Comparison of ENCODE assay signal across 13 mouse cellular contexts in genomic region chrX:99292758-99293157, GRCm38 (mm10).
A peak's percentile ranks its signal among the peaks of the same experiment; 100 is the strongest.
DNase-seq lines count a peak whose midpoint lies in the region; ATAC-seq lines count a peak whose summit lies in the region.
"Had no signal": no experiment of that assay in that cellular context is flagged by ENCODE, and none has a peak within 500 bp of the region (broad histone marks: within the 10 kb centered on the region; RNA-seq: fewer than 3 reads in every experiment).

No protein-coding gene starts in this region.

- 40% methylated on average over 11 of the region's 11 CpGs for WGBS in forebrain, embryonic 13.5 days

- H3K4me2 ChIP-seq in forebrain, embryonic 13.5 days: no peak overlapping the region
- H3K4me2 ChIP-seq: limb, embryonic 15.5 days had no signal

- H3K36me3 ChIP-seq in forebrain, embryonic 13.5 days (ENCODE audit: poor library complexity, severe bottlenecking): no peaks in the 10 kb centered on the region
- H3K36me3 ChIP-seq: limb, embryonic 15.5 days had no signal

- peaks cover 29% of the 10 kb centered on the region for H3K27me3 ChIP-seq in forebrain, embryonic 13.5 days

- H3K4me1 ChIP-seq in forebrain, embryonic 13.5 days: peaks cover 23% of the 10 kb centered on the region; the same call in 1 of the 2 replicates

- H3K4me3 ChIP-seq in forebrain, embryonic 13.5 days: no peak overlapping the region
- H3K4me3 ChIP-seq: limb, embryonic 15.5 days had no signal

- no peak for ATAC-seq in forebrain, embryonic 13.5 days
- no peak for ATAC-seq in erythroid progenitor cell, adult 5-6 weeks (replicated peaks; ENCODE audit: low FRiP score, poor library complexity, severe bottlenecking)
- ATAC-seq: activated CD4-positive, CD25-positive, alpha-beta regulatory T cell, adult 4 months had no signal

- no peak overlapping the region for H3K27ac ChIP-seq in forebrain, embryonic 13.5 days

- H3K9me3 ChIP-seq in forebrain, embryonic 13.5 days (replicated peaks): no peaks in the 10 kb centered on the region
- H3K9me3 ChIP-seq: limb, embryonic 15.5 days had no signal

- DNase-seq in adrenal gland, postnatal 10 days: peak; percentile 34
- no peak for DNase-seq in adrenal gland, adult 8-10 months
- DNase-seq in retina, postnatal 1 day: peak; percentile 28
- DNase-seq in retina, embryonic 14.5 days (ENCODE audit: low spot score): no peak
- DNase-seq in kidney, postnatal 4 days: peak; percentile 38 to 42
- no peak for DNase-seq in embryo, embryonic 10 days (ENCODE audit: low spot score)
- DNase-seq: cerebellum, adult 18-20 months; layer of hippocampus, adult 9-11 months; midbrain, embryonic 14.5 days had no signal

- no peak overlapping the region for H3K9ac ChIP-seq in forebrain, embryonic 13.5 days
- H3K9ac ChIP-seq: limb, embryonic 15.5 days had no signal

Comparison
In these comparisons a context has a peak if more than half of its experiments do, and no peak if none do; other contexts are left out.
1. DNase-seq: peak in adrenal gland, postnatal 10 days (single experiment), retina, postnatal 1 day (single experiment) and kidney, postnatal 4 days (2 of 2); none in adrenal gland, adult 8-10 months (single experiment), retina, embryonic 14.5 days (single experiment) and embryo, embryonic 10 days (single experiment).